Mouse (Mus musculus) intestine, embryonic 15.5 days (tissue): ENCODE results near the gene Col27a1. TPM values are rescaled to one million over a fixed set of nuclear protein-coding genes. Genes with fewer than 3 reads are reported as not detected.

Experiments used
- ATAC-seq: fragments of 200-750 bp; cut with Nextera tagmentation; 2 replicates; pipeline ENCODE4 v1.8.0; 2017; ENCODE audit warnings: moderate TSS enrichment, moderate library complexity
- H3K27ac ChIP-seq: fragments of 300-500 bp; sonication (generic); 2 replicates; pipeline ENCODE4 v1.5.1; 2015; ENCODE audit warnings: mild to moderate bottlenecking, inconsistent platforms
- H3K27me3 ChIP-seq: fragments of 300-500 bp; sonication (generic); replicated peaks from 2 replicates; pipeline ENCODE4 v1.6.1; 2015; ENCODE audit warnings: inconsistent platforms
- H3K36me3 ChIP-seq: fragments of 300-500 bp; sonication (generic); 2 replicates; pipeline ENCODE4 v1.6.1; 2015; ENCODE audit warnings: inconsistent platforms
- H3K4me1 ChIP-seq: fragments of 300-500 bp; sonication (generic); replicated peaks from 2 replicates; pipeline ENCODE4 v1.6.1; 2015; ENCODE audit warnings: inconsistent platforms
- H3K4me2 ChIP-seq: fragments of 300-500 bp; sonication (generic); replicated peaks from 2 replicates; pipeline ENCODE4 v1.6.1; 2015; ENCODE audit warnings: mild to moderate bottlenecking, inconsistent platforms
- H3K4me3 ChIP-seq: fragments of 300-500 bp; sonication (generic); replicated peaks from 2 replicates; pipeline ENCODE4 v1.5.1; 2015; ENCODE audit warnings: inconsistent platforms
- H3K9ac ChIP-seq: fragments of 300-500 bp; sonication (generic); 2 replicates; pipeline ENCODE4 v1.6.1; 2015; ENCODE audit warnings: inconsistent platforms
- H3K9me3 ChIP-seq: fragments of 300-500 bp; sonication (generic); 2 replicates; pipeline ENCODE4 v1.6.1; 2016; ENCODE audit warnings: inconsistent platforms
- WGBS: fragments of 180-500 bp; shearing (Covaris S2); methylation state at CpG from one replicate; pipeline ENCODE4 v1.1.7; 2015; 5-methylcytosine and 5-hydroxymethylcytosine counted together
- polyA plus RNA-seq: library from polyadenylated mRNA; unstranded; fragments of >200 nt; fragmentation: Nextera tagmentation; extraction: Ambion mirVana; gene quantifications from 2 replicates; pipeline ENCODE4 v1.2.1, GENCODE M21; 2015

Gene Col27a1
- polyA plus RNA-seq, 1 experiment from 2014 or later = 13.1 TPM

DNA sequence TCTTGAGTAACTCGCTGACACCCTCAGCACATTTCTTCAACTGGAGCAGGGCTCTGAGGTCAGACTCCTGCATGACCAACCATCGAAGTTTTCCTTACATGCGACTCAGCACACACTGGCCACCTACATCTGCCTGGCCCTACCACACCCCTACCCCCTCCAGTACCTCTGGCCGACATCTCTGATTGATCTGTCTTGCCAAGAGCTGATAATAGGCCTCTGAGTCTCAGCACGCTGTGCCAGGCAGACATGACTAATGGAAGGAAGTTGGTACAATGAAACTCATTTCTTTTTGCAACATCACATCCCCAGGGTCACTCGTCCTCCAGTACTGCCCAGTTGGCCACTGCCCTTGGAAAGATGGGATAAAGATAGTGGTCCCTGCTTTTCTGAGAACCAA is 35.1 kb downstream of the Col27a1 start:
- ATAC-seq = no peak
- 63% methylated on average over 6 of the region's 6 CpGs for WGBS

DNA sequence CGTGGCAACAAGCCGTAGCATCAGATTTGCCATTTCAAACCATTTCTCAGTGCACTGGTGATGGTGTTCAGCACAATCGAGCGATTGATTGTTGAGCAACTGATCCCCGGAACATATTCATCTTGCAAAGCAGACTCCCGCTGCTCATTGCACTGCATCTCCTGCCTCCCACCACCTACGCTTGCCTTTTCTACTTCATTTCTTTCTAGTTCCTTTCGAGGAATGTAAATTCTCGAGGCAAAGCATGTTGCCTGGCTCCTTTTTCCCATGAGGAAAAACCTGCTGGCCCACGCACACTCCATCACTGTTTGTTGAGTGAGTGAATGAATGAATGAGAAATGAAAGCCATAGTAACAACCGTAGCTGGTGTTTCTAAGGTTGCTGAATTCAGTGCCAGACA is 38.0 kb downstream of the Col27a1 start:
- Histone ChIP-seq H3K9ac (no peak overlapping the region), H3K27ac (no peak overlapping the region), H3K4me3 (no peak overlapping the region), H3K27me3 (no peaks in the 10 kb centered on the region), H3K9me3 (no peaks in the 10 kb centered on the region), H3K4me1 (peaks cover 3% of the 10 kb centered on the region; the same call in 1 of the 2 replicates), H3K4me2 (no peak overlapping the region), H3K36me3 (peaks cover 11% of the 10 kb centered on the region)
- no peak for ATAC-seq
- 79% methylated on average over 11 of the region's 11 CpGs for WGBS

More for the DNA sequence above, 35.1 kb downstream of the Col27a1 start:
- Histone ChIP-seq H3K4me2 (no peak overlapping the region), H3K27me3 (no peaks in the 10 kb centered on the region), H3K4me3 (no peak overlapping the region), H3K36me3 (peaks cover 5% of the 10 kb centered on the region), H3K4me1 (peaks cover 3% of the 10 kb centered on the region; the same call in 1 of the 2 replicates), H3K9me3 (no peaks in the 10 kb centered on the region), H3K9ac (no peak overlapping the region), H3K27ac (no peak overlapping the region)

GRCm38 (mm10) chr4:63253716-63254115 is 39.9 kb downstream of the Col27a1 start:
- H3K36me3 ChIP-seq = peaks cover 13% of the 10 kb centered on the region
- no peaks in the 10 kb centered on the region for H3K27me3 ChIP-seq
- no peaks in the 10 kb centered on the region for H3K9me3 ChIP-seq
- H3K9ac ChIP-seq = no peak overlapping the region
- H3K4me1 ChIP-seq = peaks cover 3% of the 10 kb centered on the region; the same call in 1 of the 2 replicates
- ATAC-seq = no peak
- H3K4me3 ChIP-seq = no peak overlapping the region
- WGBS = 71% methylated on average over 6 of the region's 6 CpGs
- H3K27ac ChIP-seq = no peak overlapping the region
- no peak overlapping the region for H3K4me2 ChIP-seq

GRCm38 (mm10) chr4:63254151-63254550 is 40.3 kb downstream of the Col27a1 start:
- no peak overlapping the region for H3K27ac ChIP-seq
- 82% methylated on average over 2 of the region's 2 CpGs for WGBS
- no peak overlapping the region for H3K4me3 ChIP-seq
- peaks cover 13% of the 10 kb centered on the region for H3K36me3 ChIP-seq
- H3K4me1 ChIP-seq = peaks cover 3% of the 10 kb centered on the region; the same call in 1 of the 2 replicates
- H3K4me2 ChIP-seq = no peak overlapping the region
- no peak overlapping the region for H3K9ac ChIP-seq
- no peak for ATAC-seq
- H3K27me3 ChIP-seq = no peaks in the 10 kb centered on the region
- no peaks in the 10 kb centered on the region for H3K9me3 ChIP-seq

GRCm38 (mm10) chr4:63256371-63256770 is 42.6 kb downstream of the Col27a1 start:
- H3K9ac ChIP-seq = no peak overlapping the region
- H3K27me3 ChIP-seq = no peaks in the 10 kb centered on the region
- no peaks in the 10 kb centered on the region for H3K4me1 ChIP-seq
- no peaks in the 10 kb centered on the region for H3K9me3 ChIP-seq
- WGBS = 90% methylated on average over 2 of the region's 2 CpGs
- peaks cover 13% of the 10 kb centered on the region for H3K36me3 ChIP-seq
- no peak overlapping the region for H3K4me3 ChIP-seq
- no peak overlapping the region for H3K4me2 ChIP-seq
- no peak for ATAC-seq
- H3K27ac ChIP-seq = no peak overlapping the region

GRCm38 (mm10) chr4:63257346-63257745 is 43.5 kb downstream of the Col27a1 start:
- Histone ChIP-seq H3K36me3 (peaks cover 13% of the 10 kb centered on the region), H3K4me3 (no peak overlapping the region), H3K4me2 (no peak overlapping the region), H3K27ac (no peak overlapping the region), H3K4me1 (no peaks in the 10 kb centered on the region), H3K9ac (no peak overlapping the region), H3K9me3 (no peaks in the 10 kb centered on the region), H3K27me3 (no peaks in the 10 kb centered on the region)
- WGBS = 47% methylated on average over 7 of the region's 7 CpGs
- ATAC-seq = no peak

DNA sequence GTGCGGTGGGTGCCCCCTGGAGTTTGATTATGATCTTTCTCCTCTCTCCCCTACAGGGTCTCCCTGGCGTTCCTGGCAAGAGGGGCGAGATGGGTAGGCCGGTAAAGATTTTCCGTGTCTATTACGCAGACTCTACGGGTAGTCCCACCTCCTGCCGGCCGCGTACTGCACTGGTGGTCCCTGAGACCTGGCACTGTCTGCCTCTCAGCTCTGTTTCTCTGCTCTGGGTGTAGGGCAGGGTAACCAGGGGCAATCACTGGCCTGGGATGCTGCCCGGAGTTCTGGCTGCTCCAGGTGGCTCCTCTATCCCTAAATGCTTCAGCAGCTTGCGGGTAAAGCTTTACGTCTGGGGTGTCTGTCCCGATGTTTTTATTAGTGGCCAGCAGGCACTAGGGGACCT is 44.3 kb downstream of the Col27a1 start:
- WGBS = 89% methylated on average over 14 of the region's 14 CpGs

DNA sequence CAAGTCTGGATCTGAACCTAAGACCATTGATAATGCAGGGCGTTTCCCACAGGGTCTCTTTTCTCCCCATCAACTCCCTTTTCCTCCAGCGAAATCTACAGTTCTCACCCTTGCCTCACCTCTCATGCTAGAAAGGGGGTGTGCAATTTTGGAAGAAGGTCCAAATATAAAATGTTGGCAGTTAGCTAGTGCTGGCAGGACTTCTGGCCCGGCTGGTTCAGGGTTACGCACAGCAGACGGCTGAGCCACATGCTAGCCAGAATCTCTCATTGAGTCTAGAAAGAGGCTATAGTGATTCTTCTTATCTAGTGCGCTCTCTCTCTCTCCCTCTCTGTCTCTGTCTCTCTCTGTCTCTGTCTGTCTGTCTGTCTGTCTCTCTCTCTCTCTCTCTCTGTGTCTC is 45.3 kb downstream of the Col27a1 start:
- ATAC-seq = no peak
- Histone ChIP-seq H3K9ac (no peak overlapping the region), H3K4me3 (no peak overlapping the region), H3K9me3 (no peaks in the 10 kb centered on the region), H3K4me1 (no peaks in the 10 kb centered on the region), H3K36me3 (peaks cover 8% of the 10 kb centered on the region), H3K4me2 (no peak overlapping the region), H3K27me3 (no peaks in the 10 kb centered on the region), H3K27ac (no peak overlapping the region)
- WGBS = 86% methylated on average over 6 of the region's 6 CpGs

More for the DNA sequence above, 44.3 kb downstream of the Col27a1 start:
- Histone ChIP-seq H3K9ac (no peak overlapping the region), H3K9me3 (no peaks in the 10 kb centered on the region), H3K4me3 (no peak overlapping the region), H3K36me3 (peaks cover 12% of the 10 kb centered on the region), H3K4me1 (no peaks in the 10 kb centered on the region), H3K27ac (no peak overlapping the region), H3K4me2 (no peak overlapping the region), H3K27me3 (no peaks in the 10 kb centered on the region)
- no peak for ATAC-seq

DNA sequence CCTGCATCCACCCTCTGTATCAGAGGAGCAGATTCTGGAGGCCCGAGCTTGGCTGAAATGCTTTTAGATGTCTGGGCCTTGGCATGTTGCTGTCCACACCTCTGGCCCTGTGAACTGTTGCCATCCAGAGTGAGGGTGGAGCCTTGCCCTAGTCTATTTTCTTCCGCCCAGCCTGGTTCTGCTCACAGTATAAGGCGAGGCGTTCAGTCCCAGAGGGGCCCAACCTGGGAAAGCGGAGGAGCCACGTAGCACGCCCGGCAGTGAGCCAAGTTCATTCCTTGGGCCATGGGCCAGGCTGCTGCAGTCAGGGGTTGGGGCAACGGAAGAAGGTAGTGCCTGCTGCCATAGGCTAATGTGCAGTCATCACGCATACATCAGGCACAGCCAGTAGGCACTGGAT is 46.7 kb downstream of the Col27a1 start:
- peaks cover 5% of the 10 kb centered on the region; the same call in 1 of the 2 replicates for H3K36me3 ChIP-seq
- peak; percentile 60 for ATAC-seq
- 75% methylated on average over 10 of the region's 10 CpGs for WGBS
- no peak overlapping the region for H3K27ac ChIP-seq
- H3K4me1 ChIP-seq = no peaks in the 10 kb centered on the region
- H3K4me2 ChIP-seq = no peak overlapping the region
- H3K4me3 ChIP-seq = no peak overlapping the region
- no peaks in the 10 kb centered on the region for H3K9me3 ChIP-seq
- H3K9ac ChIP-seq = no peak overlapping the region
- no peaks in the 10 kb centered on the region for H3K27me3 ChIP-seq

- Histone ChIP-seq H3K4me3 (no peak overlapping the region), H3K9me3 (no peaks in the 10 kb centered on the region), H3K9ac (no peak overlapping the region), H3K36me3 (peaks cover 3% of the 10 kb centered on the region; the same call in 1 of the 2 replicates), H3K27me3 (no peaks in the 10 kb centered on the region), H3K4me2 (no peak overlapping the region), H3K4me1 (no peaks in the 10 kb centered on the region), H3K27ac (no peak overlapping the region)
- WGBS = 86% methylated on average over 1 of the region's 1 CpGs
- no peak for ATAC-seq
Observed at GRCm38 (mm10) chr4:63262941-63263340, 49.1 kb downstream of the Col27a1 start.

DNA sequence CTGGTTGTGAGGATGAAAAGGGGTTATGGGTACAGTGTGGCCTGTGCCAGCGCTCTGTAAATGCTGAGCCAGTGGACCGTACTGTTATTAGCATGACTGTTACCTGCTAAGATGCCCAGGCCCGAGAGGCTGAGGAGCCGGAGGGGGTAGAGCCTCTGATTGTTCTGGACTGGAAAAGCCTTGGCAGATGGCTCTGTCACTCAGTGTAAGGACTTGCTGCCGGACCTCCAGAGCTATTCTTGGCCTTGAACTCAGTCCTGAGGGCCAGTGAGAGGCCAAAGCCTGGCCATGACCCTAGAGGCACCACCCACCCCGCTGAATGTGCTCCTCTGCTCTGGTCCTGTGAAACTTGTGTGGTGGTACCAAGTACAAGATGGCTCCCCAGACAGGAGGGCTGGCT is 52.5 kb downstream of the Col27a1 start:
- no peak overlapping the region for H3K4me2 ChIP-seq
- ATAC-seq = no peak
- no peak overlapping the region for H3K4me3 ChIP-seq
- no peaks in the 10 kb centered on the region for H3K4me1 ChIP-seq
- no peak overlapping the region for H3K27ac ChIP-seq
- H3K9me3 ChIP-seq = no peaks in the 10 kb centered on the region
- H3K36me3 ChIP-seq = peaks cover 7% of the 10 kb centered on the region; the same call in 1 of the 2 replicates
- 91% methylated on average over 6 of the region's 6 CpGs for WGBS
- no peaks in the 10 kb centered on the region for H3K27me3 ChIP-seq
- no peak overlapping the region for H3K9ac ChIP-seq

DNA sequence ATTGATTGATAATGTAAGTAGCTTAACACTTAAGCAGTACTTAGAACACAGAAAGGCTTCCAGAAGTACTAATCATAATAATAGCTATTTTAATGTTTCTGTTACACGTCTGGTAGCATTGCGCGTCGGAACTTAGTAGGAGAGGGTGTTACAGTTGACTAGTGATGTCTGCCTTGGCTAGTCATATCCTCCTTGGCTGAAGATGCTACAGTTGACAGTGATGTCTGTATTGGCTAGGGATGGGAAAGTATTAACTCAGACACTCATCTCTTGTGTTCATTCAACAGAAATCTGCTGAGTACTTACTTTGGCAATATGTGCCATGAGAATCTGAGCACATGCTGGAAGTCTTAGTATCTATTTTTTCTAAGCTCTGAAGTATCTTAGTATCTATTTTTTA is 53.3 kb downstream of the Col27a1 start:
- H3K4me2 ChIP-seq = no peak overlapping the region
- no peaks in the 10 kb centered on the region for H3K27me3 ChIP-seq
- no peaks in the 10 kb centered on the region for H3K4me1 ChIP-seq
- no peak overlapping the region for H3K4me3 ChIP-seq
- ATAC-seq = no peak
- H3K36me3 ChIP-seq = peaks cover 7% of the 10 kb centered on the region; the same call in 1 of the 2 replicates
- no peak overlapping the region for H3K27ac ChIP-seq
- H3K9ac ChIP-seq = no peak overlapping the region
- H3K9me3 ChIP-seq = no peaks in the 10 kb centered on the region
- WGBS = 88% methylated on average over 4 of the region's 4 CpGs

DNA sequence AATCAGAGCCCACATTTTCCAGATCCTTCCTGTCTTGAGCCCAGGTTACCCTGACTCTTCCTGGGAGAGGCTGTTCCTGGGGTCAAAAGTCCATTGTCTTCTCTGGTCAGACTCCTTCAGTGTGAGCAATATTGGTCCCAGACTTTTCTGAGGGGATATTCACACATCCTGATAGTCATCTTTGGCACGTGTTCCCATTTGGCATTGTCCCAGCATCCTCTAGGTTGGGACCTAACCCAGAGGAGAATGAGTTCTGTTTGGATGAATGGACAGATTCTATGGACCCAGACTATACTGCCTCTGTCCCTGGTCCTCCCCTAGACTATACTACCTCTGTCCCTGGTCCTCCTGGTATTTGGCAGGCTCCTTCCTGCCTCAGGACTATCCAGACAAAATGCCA is 53.8 kb downstream of the Col27a1 start:
- 68% methylated on average over 1 of the region's 1 CpGs for WGBS
- no peak for ATAC-seq
- no peaks in the 10 kb centered on the region for H3K4me1 ChIP-seq
- no peak overlapping the region for H3K27ac ChIP-seq
- no peak overlapping the region for H3K4me3 ChIP-seq
- no peak overlapping the region for H3K4me2 ChIP-seq
- no peaks in the 10 kb centered on the region for H3K27me3 ChIP-seq
- no peaks in the 10 kb centered on the region for H3K9me3 ChIP-seq
- peaks cover 11% of the 10 kb centered on the region for H3K36me3 ChIP-seq
- no peak overlapping the region for H3K9ac ChIP-seq
